Mouse (Mus musculus): ENCODE measurements around the gene Lamc2. TPM values are rescaled to one million over a fixed set of nuclear protein-coding genes. Genes with fewer than 3 reads are reported as not detected.
"Not testable (repeated sequence)": the region's sequence is repeated elsewhere in the genome, so short reads cannot be mapped to it uniquely, and the experiment has no call there.

The Lamc2 gene
- polyA plus RNA-seq, 1 experiment: 37.5 TPM

DNA sequence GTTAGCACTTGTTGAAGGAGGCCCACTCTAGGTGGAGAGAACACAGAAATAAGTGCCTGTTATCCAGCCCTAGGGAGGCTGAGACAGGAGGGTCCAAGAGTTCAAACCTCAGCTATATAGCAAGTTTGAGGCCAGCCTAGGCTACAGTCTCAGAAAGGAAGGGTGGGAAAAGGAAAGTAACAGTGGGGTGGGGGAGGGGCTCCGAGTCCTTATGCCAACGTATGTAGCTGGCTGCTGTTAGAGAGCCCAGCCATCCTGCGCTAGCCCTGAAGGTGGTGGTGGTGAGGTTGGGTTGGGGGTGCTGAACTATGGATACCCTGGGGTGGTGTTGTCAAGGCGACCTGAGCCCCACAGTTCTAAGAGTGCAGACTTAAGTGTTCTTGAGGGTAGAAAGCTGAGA, 92.7 kb downstream of the Lamc2 start:
- 77% methylated on average over 4 of the region's 4 CpGs for WGBS
- Histone ChIP-seq H3K4me1 (ENCODE audit: control insufficient read depth, insufficient read depth, low read length) (peaks cover 5% of the 10 kb centered on the region; the same call in 1 of the 2 replicates), H3K4me3 (replicated peaks; ENCODE audit: extremely low read depth, low read depth, low read length) (no peak overlapping the region)
- no peak for DNase-seq
- TF ChIP-seq CTCF (IDR thresholded peaks at IDR 0.05; ENCODE audit: insufficient read depth, low read length) (no peak), POLR2A (IDR thresholded peaks at IDR 0.05; ENCODE audit: borderline replicate concordance, extremely low read depth, low read depth, low read length) (no peak)

DNA sequence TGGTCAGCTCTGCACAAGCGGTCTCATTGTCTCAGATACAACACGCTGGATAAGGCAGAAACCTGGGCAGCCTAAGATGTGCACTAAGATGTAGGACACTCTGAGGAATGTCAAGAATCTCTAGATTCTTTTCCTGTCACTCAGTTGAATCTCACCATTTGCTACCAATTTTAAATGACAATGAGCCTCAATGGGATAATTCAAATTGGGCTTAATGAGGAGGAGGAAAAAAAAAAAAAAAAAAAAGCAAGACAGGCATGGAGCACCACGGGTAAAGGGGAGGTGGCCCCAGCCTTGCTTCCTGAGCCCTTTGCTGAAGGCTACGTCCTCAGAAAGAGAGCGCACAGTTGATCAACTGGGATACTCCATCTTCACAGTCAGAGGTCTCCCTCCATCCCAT, 93.1 kb downstream of the Lamc2 start:
- Histone ChIP-seq H3K4me3 (replicated peaks; ENCODE audit: extremely low read depth, low read depth, low read length) (no peak overlapping the region), H3K4me1 (ENCODE audit: control insufficient read depth, insufficient read depth, low read length) (peaks cover 5% of the 10 kb centered on the region; the same call in 1 of the 2 replicates)
- no peak for DNase-seq
- WGBS: 81% methylated on average over 5 of the region's 5 CpGs
- TF ChIP-seq CTCF (IDR thresholded peaks at IDR 0.05; ENCODE audit: insufficient read depth, low read length): no peak

DNA sequence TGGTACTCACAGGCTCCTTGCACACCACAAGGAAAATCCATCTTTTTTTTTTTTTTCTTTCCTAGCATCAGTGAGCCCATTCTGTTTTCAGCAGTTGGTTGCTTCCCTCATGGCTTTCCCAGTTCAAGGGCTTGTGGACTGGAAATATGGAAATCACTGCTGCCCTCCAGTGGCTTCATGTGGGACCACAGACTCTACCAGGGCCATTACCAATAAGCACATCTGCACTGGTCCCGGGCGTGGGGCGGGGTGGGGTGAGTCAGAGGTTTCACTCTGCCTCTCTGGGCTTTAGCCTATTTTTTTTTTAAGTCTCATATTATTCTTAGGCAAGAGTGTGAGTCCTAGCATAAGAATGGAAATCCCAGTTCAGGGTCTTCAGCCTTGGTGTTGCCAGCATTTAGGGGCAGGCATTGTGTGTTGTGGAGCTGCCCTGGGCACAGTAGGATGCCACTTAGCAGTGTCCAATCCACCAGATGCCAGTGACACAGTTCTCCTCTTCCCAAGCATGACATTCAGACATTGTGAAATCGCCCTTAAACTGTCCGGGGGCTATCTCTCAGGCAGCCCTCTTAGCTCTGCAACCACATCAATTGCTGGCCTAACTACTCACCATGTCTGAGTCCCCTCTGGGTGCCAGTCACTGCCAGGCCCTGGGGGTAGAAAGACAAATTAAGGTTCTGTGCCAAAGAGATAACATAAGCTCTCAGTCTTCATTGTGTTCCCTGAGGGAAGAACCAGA, 93.8 kb downstream of the Lamc2 start:
- Histone ChIP-seq H3K4me3 (replicated peaks; ENCODE audit: extremely low read depth, low read depth, low read length) (no peak overlapping the region), H3K4me1 (ENCODE audit: control insufficient read depth, insufficient read depth, low read length) (peaks cover 5% of the 10 kb centered on the region; the same call in 1 of the 2 replicates)
- 43% methylated on average over 5 of the region's 5 CpGs for WGBS
- peak; percentile 60 for DNase-seq
- TF ChIP-seq POLR2A (IDR thresholded peaks at IDR 0.05; ENCODE audit: borderline replicate concordance, extremely low read depth, low read depth, low read length) (no peak), CTCF (IDR thresholded peaks at IDR 0.05; ENCODE audit: insufficient read depth, low read length) (peak; percentile 59)

DNA sequence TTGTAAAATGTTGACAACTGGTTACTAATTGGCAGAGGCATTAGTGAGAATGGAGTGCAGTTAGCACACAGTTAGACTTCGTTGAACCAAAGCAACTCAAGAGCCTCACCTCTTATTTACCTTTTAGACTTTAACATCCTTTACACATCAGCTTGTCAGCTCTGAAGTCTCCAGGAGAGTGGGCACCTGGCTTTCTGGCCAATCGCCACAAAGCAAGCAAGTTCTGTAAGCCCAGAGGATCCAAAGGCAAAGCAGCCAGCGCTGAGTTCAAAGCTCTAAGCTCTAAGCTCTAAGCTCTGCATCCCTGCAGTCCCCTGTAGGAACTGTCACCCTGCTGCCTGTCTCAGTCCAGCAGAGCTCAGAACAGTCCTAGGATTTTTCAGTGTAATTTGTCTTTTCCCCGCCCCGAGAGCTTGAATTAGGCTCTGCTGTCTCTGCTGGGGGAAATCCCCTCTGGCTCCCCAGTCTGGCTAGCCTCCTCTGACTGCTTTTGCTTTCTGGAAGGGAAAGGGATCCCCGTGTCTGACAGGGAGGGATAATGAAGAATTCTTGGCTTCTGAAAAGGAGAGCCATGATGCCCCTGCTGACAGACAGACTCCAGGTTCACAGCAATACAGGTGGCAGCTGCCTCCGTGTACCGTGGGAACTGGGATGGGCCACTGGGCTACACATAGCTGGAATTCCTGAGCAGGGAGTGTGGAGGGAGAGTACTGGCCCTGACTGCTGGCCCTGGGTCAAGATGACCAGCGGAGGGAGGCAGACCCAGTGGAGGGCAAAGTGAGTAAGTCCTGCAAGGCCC, 94.6 kb downstream of the Lamc2 start:
- Histone ChIP-seq H3K4me1 (ENCODE audit: control insufficient read depth, insufficient read depth, low read length) (peaks cover 5% of the 10 kb centered on the region; the same call in 1 of the 2 replicates), H3K4me3 (replicated peaks; ENCODE audit: extremely low read depth, low read depth, low read length) (no peak overlapping the region)
- 40% methylated on average over 9 of the region's 9 CpGs for WGBS
- TF ChIP-seq POLR2A (IDR thresholded peaks at IDR 0.05; ENCODE audit: borderline replicate concordance, extremely low read depth, low read depth, low read length) (peak; percentile 13; the same call in 1 of the 2 replicates), CTCF (IDR thresholded peaks at IDR 0.05; ENCODE audit: insufficient read depth, low read length) (no peak)
- DNase-seq: peak; percentile 70

DNA sequence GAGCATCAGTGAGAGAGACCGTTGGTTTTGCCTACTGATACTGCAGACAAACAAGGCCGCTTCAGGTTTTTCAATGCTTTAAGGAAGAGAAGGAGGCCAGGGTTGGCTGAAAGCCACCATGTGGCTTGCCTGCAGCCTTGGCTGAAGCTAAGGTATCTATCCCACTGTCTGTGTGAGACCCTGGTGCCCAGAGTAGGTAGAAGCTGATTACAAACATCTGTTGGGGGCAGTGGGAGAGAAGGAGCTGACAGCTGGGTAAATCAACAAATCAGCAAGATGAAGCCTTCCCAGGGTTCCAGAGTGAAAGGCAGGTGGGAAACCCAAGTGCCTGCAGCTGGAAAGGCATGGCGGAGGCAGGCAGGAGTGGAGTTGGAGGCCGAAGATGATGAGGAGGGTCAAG, 95.4 kb downstream of the Lamc2 start:
- WGBS: 63% methylated on average over 4 of the region's 4 CpGs
- Histone ChIP-seq H3K4me3 (replicated peaks; ENCODE audit: extremely low read depth, low read depth, low read length) (no peak overlapping the region), H3K4me1 (ENCODE audit: control insufficient read depth, insufficient read depth, low read length) (peaks cover 4% of the 10 kb centered on the region; the same call in 1 of the 2 replicates)
- no peak for DNase-seq
- TF ChIP-seq CTCF (IDR thresholded peaks at IDR 0.05; ENCODE audit: insufficient read depth, low read length) (no peak), POLR2A (IDR thresholded peaks at IDR 0.05; ENCODE audit: borderline replicate concordance, extremely low read depth, low read depth, low read length) (no peak)

DNA sequence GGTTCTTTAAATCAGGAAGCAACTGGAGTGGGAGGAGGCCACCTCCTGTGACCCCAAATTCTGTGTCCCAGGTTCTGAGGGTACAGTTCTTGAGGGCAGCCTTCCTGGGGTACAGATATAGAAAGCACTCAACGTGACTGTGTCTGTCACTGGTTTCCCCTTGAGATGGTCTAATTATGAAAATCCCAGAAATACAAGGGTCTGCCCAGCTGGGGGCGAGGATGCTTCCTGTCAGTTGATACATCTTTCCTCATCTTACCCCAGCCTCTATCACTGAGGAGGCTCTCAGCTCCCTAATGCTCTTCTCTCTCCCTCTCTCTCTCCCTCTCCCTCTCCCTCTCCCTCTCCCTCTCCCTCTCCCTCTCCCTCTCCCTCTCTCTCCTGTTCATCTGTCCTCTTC, 96.2 kb downstream of the Lamc2 start:
- Histone ChIP-seq H3K4me3 (replicated peaks; ENCODE audit: extremely low read depth, low read depth, low read length) (no peak overlapping the region), H3K4me1 (ENCODE audit: control insufficient read depth, insufficient read depth, low read length) (peaks cover 3% of the 10 kb centered on the region; the same call in 1 of the 2 replicates)
- TF ChIP-seq CTCF (IDR thresholded peaks at IDR 0.05; ENCODE audit: insufficient read depth, low read length) (no peak), POLR2A (IDR thresholded peaks at IDR 0.05; ENCODE audit: borderline replicate concordance, extremely low read depth, low read depth, low read length) (no peak)
- 83% methylated on average over 2 of the region's 2 CpGs for WGBS
- no peak for DNase-seq

DNA sequence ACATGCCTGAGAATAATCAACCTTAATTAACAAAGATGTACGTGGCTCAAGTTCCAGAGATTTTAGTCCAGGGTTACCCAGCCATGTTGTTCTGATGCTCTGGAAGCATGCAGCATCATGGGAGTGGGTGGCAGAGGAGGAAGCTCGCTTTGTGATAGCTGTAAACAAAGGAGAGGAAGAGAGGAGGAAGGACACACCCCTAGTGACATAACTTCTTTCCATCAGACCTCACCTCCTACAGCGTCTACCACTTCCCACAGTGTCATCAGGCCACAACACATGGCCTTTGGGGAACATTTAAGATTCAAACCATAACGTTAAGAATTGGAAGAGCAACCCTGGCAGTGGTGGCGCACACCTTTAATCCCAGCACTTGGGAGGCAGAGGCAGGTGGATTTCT, 98.5 kb downstream of the Lamc2 start:
- no peak overlapping the region for H3K4me3 ChIP-seq (replicated peaks; ENCODE audit: extremely low read depth, low read depth, low read length)
- H3K4me1 ChIP-seq (ENCODE audit: control insufficient read depth, insufficient read depth, low read length): peaks cover 3% of the 10 kb centered on the region; the same call in 1 of the 2 replicates
- 64% methylated on average over 5 of the region's 5 CpGs for WGBS
- TF ChIP-seq POLR2A (IDR thresholded peaks at IDR 0.05; ENCODE audit: borderline replicate concordance, extremely low read depth, low read depth, low read length) (no peak), CTCF (IDR thresholded peaks at IDR 0.05; ENCODE audit: insufficient read depth, low read length) (no peak)
- DNase-seq: no peak

DNA sequence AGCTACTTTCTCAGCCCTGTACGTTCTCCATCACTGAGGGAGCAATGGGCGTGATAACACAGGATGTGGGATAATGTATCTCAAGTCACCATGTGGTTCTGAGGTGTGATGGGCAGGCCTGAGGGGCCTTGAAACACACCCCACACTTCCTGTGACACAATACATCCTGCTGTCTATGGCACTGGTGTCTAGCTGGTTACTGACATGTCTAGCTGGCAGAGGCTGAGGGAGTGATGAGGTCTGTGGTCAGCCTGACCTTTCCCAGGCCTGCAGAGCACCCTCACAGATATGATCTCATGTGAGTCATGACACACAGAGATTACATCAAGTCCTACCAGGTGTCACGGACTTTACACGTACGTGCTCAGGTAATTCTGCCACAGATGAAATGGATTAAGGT, 101.0 kb downstream of the Lamc2 start:
- H3K4me1 ChIP-seq (ENCODE audit: control insufficient read depth, insufficient read depth, low read length): no peaks in the 10 kb centered on the region
- H3K4me3 ChIP-seq (replicated peaks; ENCODE audit: extremely low read depth, low read depth, low read length): no peak overlapping the region
- 75% methylated on average over 5 of the region's 5 CpGs for WGBS
- TF ChIP-seq CTCF (IDR thresholded peaks at IDR 0.05; ENCODE audit: insufficient read depth, low read length): no peak
- TF ChIP-seq POLR2A (IDR thresholded peaks at IDR 0.05; ENCODE audit: borderline replicate concordance, extremely low read depth, low read depth, low read length): no peak
- no peak for DNase-seq

DNA sequence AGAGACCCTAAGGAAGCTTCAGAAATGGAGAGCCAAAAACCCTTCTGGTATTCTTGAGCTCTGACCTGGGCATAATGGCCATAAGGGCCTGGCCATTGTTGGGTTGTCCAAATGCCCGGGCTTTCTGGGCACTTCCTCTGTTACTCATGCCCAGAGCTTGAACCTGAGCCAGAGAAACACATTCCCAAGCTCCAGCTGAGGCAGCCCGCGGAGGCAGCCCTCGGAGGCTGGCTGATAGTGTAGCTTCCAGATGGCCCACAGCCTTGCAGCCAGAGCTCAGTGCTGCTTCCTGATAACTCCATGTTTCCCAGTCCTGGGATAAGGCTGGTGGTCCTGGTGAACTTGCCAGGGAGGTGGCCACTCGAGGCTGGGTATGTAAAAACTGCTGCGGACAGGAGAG, 102.1 kb downstream of the Lamc2 start:
- no peak for DNase-seq
- Histone ChIP-seq H3K4me1 (ENCODE audit: control insufficient read depth, insufficient read depth, low read length) (no peaks in the 10 kb centered on the region), H3K4me3 (replicated peaks; ENCODE audit: extremely low read depth, low read depth, low read length) (no peak overlapping the region)
- 30% methylated on average over 6 of the region's 6 CpGs for WGBS
- TF ChIP-seq CTCF (IDR thresholded peaks at IDR 0.05; ENCODE audit: insufficient read depth, low read length) (no peak), POLR2A (IDR thresholded peaks at IDR 0.05; ENCODE audit: borderline replicate concordance, extremely low read depth, low read depth, low read length) (no peak)

DNA sequence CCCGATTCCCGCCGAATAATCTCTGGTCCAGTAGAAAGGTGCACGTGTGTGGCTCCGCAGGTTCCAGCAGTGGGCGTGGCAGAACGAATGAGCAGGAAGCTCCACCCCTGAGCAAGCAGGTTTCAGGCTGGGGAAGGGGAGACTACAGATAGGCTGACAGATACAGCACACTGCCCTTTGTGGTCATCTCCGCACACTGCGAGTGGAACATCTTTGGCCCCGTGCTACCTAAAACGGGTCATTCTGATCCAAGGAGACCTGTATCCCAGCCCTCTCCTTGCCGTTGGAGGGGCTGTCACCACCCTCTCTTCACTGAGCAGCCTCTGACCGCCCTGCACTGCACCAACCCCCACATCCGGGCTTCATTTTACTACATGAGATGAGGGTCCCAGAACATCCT, 103.0 kb downstream of the Lamc2 start:
- not testable (repeated sequence) for DNase-seq; H3K4me3 ChIP-seq (replicated peaks; ENCODE audit: extremely low read depth, low read depth, low read length); H3K4me1 ChIP-seq (ENCODE audit: control insufficient read depth, insufficient read depth, low read length)
- 80% methylated on average over 9 of the region's 14 CpGs for WGBS

Data from lung, adult 2 months (tissue).